ENCODE assay signal across 25 mouse cellular contexts in genomic region chr19:37248199-37248598, GRCm38 (mm10).
"Had no signal": no experiment of that assay in that cellular context is flagged by ENCODE, and none has a peak within 500 bp of the region (broad histone marks: within the 10 kb centered on the region; RNA-seq: fewer than 3 reads in every experiment).

No protein-coding gene starts in this region.

- H3K27ac ChIP-seq: heart, embryonic 10.5 days; hindbrain, embryonic 13.5 days; hindbrain, embryonic 15.5 days; hindbrain, postnatal 0 days; kidney, embryonic 15.5 days; kidney, postnatal 0 days; limb, embryonic 13.5 days; limb, embryonic 15.5 days; liver, embryonic 13.5 days; liver, embryonic 15.5 days had no signal

- ATAC-seq: hindbrain, postnatal 0 days; intestine, embryonic 16.5 days had no signal

- H3K4me3 ChIP-seq: heart, embryonic 10.5 days; heart, embryonic 12.5 days; hindbrain, embryonic 13.5 days; hindbrain, embryonic 15.5 days; kidney, embryonic 15.5 days; limb, embryonic 13.5 days; limb, embryonic 15.5 days; liver, embryonic 13.5 days; liver, embryonic 15.5 days had no signal

- H3K4me2 ChIP-seq: heart, embryonic 12.5 days; hindbrain, embryonic 13.5 days; hindbrain, embryonic 15.5 days; kidney, embryonic 15.5 days; limb, embryonic 13.5 days; limb, embryonic 15.5 days; liver, embryonic 13.5 days; liver, embryonic 15.5 days had no signal

- H3K9ac ChIP-seq: heart, embryonic 12.5 days; hindbrain, embryonic 13.5 days; hindbrain, embryonic 15.5 days; kidney, embryonic 15.5 days; limb, embryonic 13.5 days; limb, embryonic 15.5 days; liver, embryonic 13.5 days; liver, embryonic 15.5 days had no signal

- H3K27me3 ChIP-seq: heart, embryonic 12.5 days; hindbrain, embryonic 13.5 days; hindbrain, embryonic 15.5 days; kidney, embryonic 15.5 days; limb, embryonic 13.5 days; limb, embryonic 15.5 days; liver, embryonic 13.5 days; liver, embryonic 15.5 days had no signal

- H3K4me1 ChIP-seq: heart, embryonic 10.5 days; heart, embryonic 12.5 days; hindbrain, embryonic 13.5 days; hindbrain, embryonic 15.5 days; kidney, embryonic 15.5 days; limb, embryonic 13.5 days; limb, embryonic 15.5 days had no signal

- H3K9me3 ChIP-seq: heart, embryonic 10.5 days; hindbrain, embryonic 13.5 days; hindbrain, embryonic 15.5 days; kidney, embryonic 15.5 days; limb, embryonic 13.5 days; limb, embryonic 15.5 days; liver, embryonic 15.5 days had no signal

- DNase-seq: gastrocnemius, postnatal 14 days; gastrocnemius, postnatal 36 days; heart, adult 18-20 months; heart, postnatal 10 days; heart, postnatal 4 days; kidney, adult 11 months; kidney, adult 2 months; kidney, adult 9 months; kidney, postnatal 14 days; kidney, postnatal 36 days; layer of hippocampus, adult 9-11 months; layer of hippocampus, postnatal 36 days; left cerebral cortex, postnatal 4 days; liver, embryonic 13.5 days had no signal

- H3K36me3 ChIP-seq: heart, embryonic 10.5 days; heart, embryonic 12.5 days; hindbrain, embryonic 13.5 days; hindbrain, embryonic 15.5 days; kidney, embryonic 15.5 days; limb, embryonic 13.5 days; limb, embryonic 15.5 days; liver, embryonic 13.5 days; liver, embryonic 15.5 days had no signal
